In the genomic region with DNA sequence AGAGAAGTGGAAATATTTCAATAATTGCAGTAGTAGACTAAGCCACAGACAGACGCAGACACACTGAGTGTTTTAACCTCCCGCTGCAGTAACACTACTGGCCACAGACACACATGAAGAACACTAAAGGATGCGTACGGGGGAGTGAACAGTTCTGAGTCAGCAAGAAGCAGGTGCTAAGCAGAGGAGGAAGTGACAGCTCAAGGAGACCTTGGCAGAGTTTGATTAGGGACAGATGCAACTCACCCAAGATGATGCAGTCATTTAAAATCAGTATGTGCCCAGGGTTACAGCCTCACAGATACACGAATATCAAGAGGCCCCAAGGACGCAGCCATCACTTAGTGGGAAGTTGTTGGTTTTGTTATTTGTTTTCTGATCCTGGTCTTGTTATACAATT, we compare ENCODE assay signal across 1 mouse cellular context.
TF ChIP-seq lines count a peak whose summit lies in the region.

No protein-coding gene starts in this region.

TF ChIP-seq in CH12.LX, 34 proteins besides CTCF, POLR2A, EP300 and RAD21 (continued from another document):
- peak; percentile 33; the same call in 1 of the 2 replicates for TF ChIP-seq MXI1 (IDR thresholded peaks at IDR 0.05; ENCODE audit: low read depth, low read length)
TF ChIP-seq in CH12.LX: peak in this region for 5.
